Mouse (Mus musculus) hindbrain, embryonic 16.5 days (tissue): ENCODE results near the gene Fam24b. TPM values are rescaled to one million over a fixed set of nuclear protein-coding genes. Genes with fewer than 3 reads are reported as not detected.
A peak's percentile ranks its signal among the peaks of the same experiment; 100 is the strongest.

Experiments used
- ATAC-seq: fragments of 200-750 bp; cut with Nextera tagmentation; 2 replicates; pipeline ENCODE4 v1.8.0; 2017; ENCODE audit warnings: moderate TSS enrichment, moderate library complexity
- H3K27ac ChIP-seq: fragments of 300-500 bp; sonication (generic); 2 replicates; pipeline ENCODE4 v1.5.1; 2014; ENCODE audit warnings: low read depth, mild to moderate bottlenecking, control low read depth, low read length, moderate library complexity
- H3K27me3 ChIP-seq: fragments of 300-500 bp; sonication (generic); replicated peaks from 2 replicates; pipeline ENCODE4 v1.6.1; 2014; ENCODE audit warnings: low read length; ENCODE audit not compliant: control insufficient read depth, insufficient read depth
- H3K36me3 ChIP-seq: fragments of 300-500 bp; sonication (generic); 2 replicates; pipeline ENCODE4 v1.6.1; 2014; ENCODE audit warnings: mild to moderate bottlenecking, low read length, moderate library complexity, mixed read lengths; ENCODE audit not compliant: control insufficient read depth, insufficient read depth
- H3K4me1 ChIP-seq: fragments of 300-500 bp; sonication (generic); 2 replicates; pipeline ENCODE4 v1.6.1; 2014; ENCODE audit warnings: low read depth, low read length; ENCODE audit not compliant: control insufficient read depth, insufficient read depth
- H3K4me2 ChIP-seq: fragments of 300-500 bp; sonication (generic); 2 replicates; pipeline ENCODE4 v1.6.1; 2014; ENCODE audit warnings: mild to moderate bottlenecking, low read length, control low read depth, moderate library complexity
- H3K4me3 ChIP-seq: fragments of 300-500 bp; sonication (generic); 2 replicates; pipeline ENCODE4 v1.5.1; 2014; ENCODE audit warnings: mild to moderate bottlenecking, low read length, control low read depth, moderate library complexity
- H3K9ac ChIP-seq: fragments of 300-500 bp; sonication (generic); 2 replicates; pipeline ENCODE4 v1.6.1; 2014; ENCODE audit warnings: low read depth, mild to moderate bottlenecking, control low read depth, low read length, moderate library complexity
- H3K9me3 ChIP-seq: fragments of 300-500 bp; sonication (generic); 2 replicates; pipeline ENCODE4 v1.6.1; 2014; ENCODE audit warnings: mild to moderate bottlenecking, low read length, moderate library complexity; ENCODE audit not compliant: control insufficient read depth
- WGBS: fragments of 180-500 bp; shearing (Covaris S2); extraction: QIAGEN DNeasy Blood & Tissue Kit; methylation state at CpG from one replicate; pipeline ENCODE4 v1.1.7; 2014; 5-methylcytosine and 5-hydroxymethylcytosine counted together
- polyA plus RNA-seq: library from polyadenylated mRNA; unstranded; fragments of >200 nt; fragmentation: Nextera tagmentation; extraction: Ambion mirVana; gene quantifications from 2 replicates; pipeline ENCODE4 v1.2.1, GENCODE M21; 2015

The Fam24b gene
- polyA plus RNA-seq, 1 experiment from 2014 or later, result not detected

DNA sequence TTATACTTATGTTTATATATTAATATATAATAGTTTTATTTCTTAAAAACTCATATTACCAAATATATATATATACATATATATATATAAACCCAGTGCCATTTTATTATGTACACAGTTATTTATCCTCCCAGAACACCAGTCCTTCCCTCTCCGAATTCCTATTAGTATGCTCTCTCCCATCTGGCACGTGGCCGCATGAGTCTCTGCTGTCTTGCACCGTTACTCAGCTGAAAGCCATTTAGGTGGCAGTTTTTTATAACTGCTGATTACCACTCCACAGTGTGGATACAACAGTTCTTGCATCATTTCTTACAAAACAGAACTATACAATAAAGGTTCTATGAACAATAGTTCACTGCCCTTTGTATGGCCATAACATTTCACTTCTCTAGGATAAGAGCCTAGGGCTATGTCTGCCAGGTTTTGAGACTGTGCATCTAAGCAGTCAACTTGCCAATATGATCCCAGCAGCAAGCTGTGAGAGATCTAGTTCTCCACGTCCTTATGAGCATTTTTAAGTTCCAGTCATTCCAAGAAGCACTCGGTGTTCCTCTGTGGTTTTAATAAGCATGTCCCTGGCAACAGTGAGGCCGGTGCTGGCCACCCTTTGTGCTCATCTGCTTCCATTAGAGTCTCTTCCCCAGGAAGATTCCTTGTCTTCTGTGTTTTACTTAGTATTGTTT lies 16.7 kb upstream of the Fam24b start:
- Histone ChIP-seq H3K9me3 (no peaks in the 10 kb centered on the region), H3K9ac (no peak overlapping the region), H3K4me3 (no peak overlapping the region), H3K4me2 (no peak overlapping the region), H3K36me3 (peaks cover 16% of the 10 kb centered on the region), H3K4me1 (no peaks in the 10 kb centered on the region), H3K27me3 (no peaks in the 10 kb centered on the region), H3K27ac (no peak overlapping the region)
- ATAC-seq, result no peak
- 49% methylated on average over 7 of the region's 7 CpGs for WGBS

DNA sequence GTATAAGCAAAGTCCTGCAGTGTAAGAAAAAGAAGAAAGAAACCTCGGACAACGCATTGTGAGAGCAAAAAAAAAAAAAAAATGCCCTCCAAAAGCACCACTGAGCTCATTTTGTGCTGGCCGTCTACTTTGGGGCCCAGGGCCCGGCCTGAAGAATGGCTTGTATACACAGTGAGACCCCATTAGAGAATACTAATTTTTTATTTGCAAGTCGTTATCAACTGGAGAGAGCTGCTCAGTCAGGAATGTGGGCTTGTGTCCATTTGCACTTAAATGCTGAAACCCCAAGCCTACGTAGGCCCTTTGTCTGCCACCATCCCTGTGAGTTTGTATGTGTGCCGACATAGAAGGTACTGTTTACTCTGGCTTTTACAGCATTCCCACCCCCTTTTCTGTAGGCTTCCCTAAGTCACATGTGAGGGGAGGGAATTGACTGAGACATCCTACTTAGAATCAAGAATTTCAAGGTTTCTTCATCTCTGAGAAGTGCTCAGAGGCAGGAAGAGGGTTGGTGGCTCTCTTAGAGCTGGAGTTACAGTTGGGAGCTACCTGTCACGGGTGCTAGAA lies 8.3 kb upstream of the Fam24b start:
- no peaks in the 10 kb centered on the region for H3K27me3 ChIP-seq
- H3K9me3 ChIP-seq, result no peaks in the 10 kb centered on the region
- no peak overlapping the region for H3K9ac ChIP-seq
- H3K27ac ChIP-seq, result peak overlapping the region; percentile 48; the same call in 1 of the 2 replicates
- ATAC-seq, result 0 out of 2 replicates have a peak, but pooled peaks have one; percentile 24
- WGBS, result 39% methylated on average over 8 of the region's 8 CpGs
- H3K4me1 ChIP-seq, result no peaks in the 10 kb centered on the region
- no peak overlapping the region for H3K4me3 ChIP-seq
- H3K4me2 ChIP-seq, result no peak overlapping the region
- peaks cover 8% of the 10 kb centered on the region for H3K36me3 ChIP-seq

DNA sequence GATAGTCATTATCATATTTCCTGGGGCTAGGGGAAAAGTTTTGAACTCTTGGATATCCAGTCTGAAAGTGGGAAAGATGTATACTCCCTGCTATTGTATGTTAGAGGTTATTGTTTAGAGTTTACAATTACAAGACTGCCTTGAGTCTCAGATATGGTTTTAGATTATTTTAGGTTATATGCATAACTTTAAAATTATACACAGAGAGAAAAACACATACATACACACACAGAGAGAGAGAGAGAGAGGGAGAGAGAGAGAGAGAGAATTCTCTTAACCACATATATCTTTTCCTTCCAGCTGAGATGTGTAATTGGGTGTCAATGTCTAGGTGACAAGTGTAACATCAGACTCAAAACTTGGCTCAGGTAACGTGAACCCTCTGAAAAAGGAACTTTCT lies 4.2 kb upstream of the Fam24b start, which contains the start of gene Fam24a:
TSS of gene Fam24a (plus strand) at position 301 of the 400 bp plus-strand sequence.
- no peak within 1 kb of the TSS for H3K4me3 ChIP-seq
- no peaks in the 10 kb centered on the region for H3K9me3 ChIP-seq
- H3K27ac ChIP-seq, result no peak within 1 kb of the TSS

DNA sequence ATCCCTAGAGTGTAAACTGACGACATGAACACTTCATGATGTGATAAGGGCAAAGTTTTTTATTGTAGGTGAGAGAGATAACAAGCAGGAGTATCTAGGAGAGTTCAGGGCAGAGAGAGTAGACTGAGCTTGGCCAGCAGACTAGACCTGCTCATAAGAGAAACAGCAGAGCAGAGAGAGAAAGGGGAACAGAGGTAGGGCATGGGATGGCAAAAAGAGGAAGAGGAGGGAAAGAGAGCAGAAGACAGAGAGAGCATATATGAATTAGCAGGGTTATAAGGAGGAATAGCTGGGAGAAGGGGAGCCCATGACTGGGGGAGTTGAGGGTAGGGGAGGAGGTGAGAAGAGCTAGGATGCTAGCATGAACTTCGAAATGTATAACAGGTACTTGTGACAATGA lies 2.4 kb upstream of the Fam24b start:
- H3K4me1 ChIP-seq, result no peaks in the 10 kb centered on the region
- WGBS, result 66% methylated on average over 2 of the region's 2 CpGs
- H3K9ac ChIP-seq, result no peak overlapping the region
- H3K27ac ChIP-seq, result no peak overlapping the region
- no peaks in the 10 kb centered on the region for H3K9me3 ChIP-seq
- no peak overlapping the region for H3K4me2 ChIP-seq
- ATAC-seq, result no peak
- H3K36me3 ChIP-seq, result no peaks in the 10 kb centered on the region
- H3K4me3 ChIP-seq, result no peak overlapping the region
- no peaks in the 10 kb centered on the region for H3K27me3 ChIP-seq

More for the DNA sequence above, 4.2 kb upstream of the Fam24b start, which contains the start of gene Fam24a:
- no peaks in the 10 kb centered on the region for H3K36me3 ChIP-seq
- H3K4me2 ChIP-seq, result no peak within 1 kb of the TSS
- H3K9ac ChIP-seq, result no peak within 1 kb of the TSS
- H3K27me3 ChIP-seq, result no peaks in the 10 kb centered on the region
- H3K4me1 ChIP-seq, result no peaks in the 10 kb centered on the region
- WGBS, result 47% methylated on average over 1 of the region's 1 CpGs
- ATAC-seq, result no peak

DNA sequence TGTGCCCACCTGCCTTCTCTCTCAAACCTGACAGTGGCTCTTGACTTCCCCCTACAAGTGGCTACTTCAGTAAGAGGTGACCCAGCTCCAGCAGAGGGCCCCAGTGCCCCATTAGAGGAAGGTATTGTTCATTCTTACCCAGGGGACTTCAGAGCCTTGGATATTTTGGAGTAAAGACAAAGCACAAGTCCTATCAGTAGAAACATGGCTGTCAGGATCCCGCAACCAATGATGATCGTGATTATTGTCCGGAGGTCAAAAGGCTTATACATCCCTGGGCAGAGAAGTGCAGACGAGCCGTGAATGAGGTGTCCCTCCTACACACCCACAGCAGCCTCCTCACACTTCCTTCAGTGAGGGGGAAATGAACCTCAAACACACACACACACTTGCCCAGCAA lies 2.3 kb downstream of the Fam24b start:
- no peaks in the 10 kb centered on the region for H3K4me1 ChIP-seq
- H3K9ac ChIP-seq, result no peak overlapping the region
- H3K27me3 ChIP-seq, result no peaks in the 10 kb centered on the region
- no peaks in the 10 kb centered on the region for H3K9me3 ChIP-seq
- H3K36me3 ChIP-seq, result no peaks in the 10 kb centered on the region
- no peak for ATAC-seq
- no peak overlapping the region for H3K4me2 ChIP-seq
- no peak overlapping the region for H3K4me3 ChIP-seq
- WGBS, result 94% methylated on average over 5 of the region's 5 CpGs
- H3K27ac ChIP-seq, result no peak overlapping the region

DNA sequence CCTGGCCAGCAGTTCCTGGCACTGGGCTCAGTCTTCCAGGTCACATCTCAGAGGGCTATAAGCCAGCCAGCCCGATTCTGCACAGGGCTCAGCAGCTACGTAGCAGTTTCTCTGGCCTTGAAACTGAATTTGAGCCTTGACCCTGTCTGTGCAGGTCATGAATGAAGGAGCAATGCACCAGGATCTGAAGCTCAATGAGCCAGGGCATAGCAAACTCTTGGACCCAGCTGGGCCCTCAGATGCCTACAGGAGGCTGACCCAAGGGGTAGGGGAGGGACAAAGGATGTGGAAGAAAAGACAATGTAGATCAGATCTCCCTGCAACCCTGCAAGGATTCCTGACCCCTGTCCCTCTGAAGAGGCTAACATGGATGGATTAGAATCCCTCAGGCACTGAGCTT lies 7.1 kb downstream of the Fam24b start, which contains the start of gene Cuzd1:
TSS of gene Cuzd1 (minus strand) at position 101 of the 400 bp plus-strand sequence.
- no peak within 1 kb of the TSS for H3K4me3 ChIP-seq
- 71% methylated on average over 2 of the region's 2 CpGs for WGBS
- no peaks in the 10 kb centered on the region for H3K27me3 ChIP-seq
- H3K4me2 ChIP-seq, result no peak within 1 kb of the TSS
- H3K27ac ChIP-seq, result no peak within 1 kb of the TSS
- H3K36me3 ChIP-seq, result no peaks in the 10 kb centered on the region
- no peaks in the 10 kb centered on the region for H3K4me1 ChIP-seq
- H3K9ac ChIP-seq, result no peak within 1 kb of the TSS
- H3K9me3 ChIP-seq, result no peaks in the 10 kb centered on the region
- ATAC-seq, result no peak

DNA sequence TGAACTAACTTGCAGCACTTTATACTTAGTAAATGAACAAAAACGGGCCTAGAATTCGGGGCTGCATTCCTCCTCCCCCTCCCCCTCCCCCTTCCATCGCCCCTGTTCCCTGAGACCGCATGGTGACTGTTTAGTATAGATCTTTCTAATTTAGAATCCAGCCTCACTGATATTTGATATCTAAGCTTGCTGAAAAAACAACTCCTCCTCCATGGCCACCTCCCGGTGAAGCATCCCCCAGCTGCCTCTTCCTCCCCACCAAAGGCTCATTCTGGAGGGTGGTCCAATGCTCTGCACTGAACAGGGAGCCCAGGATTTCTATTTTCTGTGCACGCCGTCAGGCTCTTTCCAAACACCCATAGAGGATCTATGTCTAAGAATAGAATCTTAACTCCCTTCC lies 11.0 kb downstream of the Fam24b start:
- H3K4me3 ChIP-seq, result no peak overlapping the region
- WGBS, result 63% methylated on average over 6 of the region's 7 CpGs
- no peak for ATAC-seq

DNA sequence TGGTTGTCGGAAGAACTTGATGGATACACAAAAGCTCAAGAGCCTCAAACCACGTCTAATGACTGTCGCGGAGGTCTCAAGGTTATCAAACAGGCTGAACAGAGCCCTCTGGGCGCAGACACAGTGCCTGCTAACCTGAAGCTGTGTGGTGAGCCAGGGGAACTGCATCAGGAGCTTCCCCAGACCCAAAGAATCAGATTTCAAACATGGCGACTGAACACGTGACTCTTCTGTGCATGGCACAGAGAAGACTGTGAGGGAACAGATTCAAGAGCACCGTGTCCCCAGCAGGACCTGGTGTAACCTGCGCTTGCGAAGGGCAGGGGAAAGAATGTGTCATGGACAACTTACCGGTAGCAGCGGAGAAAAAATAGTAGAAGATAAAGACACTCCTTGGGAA lies 11.7 kb downstream of the Fam24b start:
- whole genome bisulfite sequencing, result 80% methylated on average over 12 of the region's 12 CpGs
- ATAC-seq, result no peak
- H3K36me3 ChIP-seq, result no peaks in the 10 kb centered on the region

More for the DNA sequence above, 11.0 kb downstream of the Fam24b start:
- Histone ChIP-seq H3K9me3 (no peaks in the 10 kb centered on the region), H3K9ac (no peak overlapping the region), H3K36me3 (no peaks in the 10 kb centered on the region), H3K27me3 (no peaks in the 10 kb centered on the region), H3K27ac (no peak overlapping the region), H3K4me1 (no peaks in the 10 kb centered on the region), H3K4me2 (no peak overlapping the region)

DNA sequence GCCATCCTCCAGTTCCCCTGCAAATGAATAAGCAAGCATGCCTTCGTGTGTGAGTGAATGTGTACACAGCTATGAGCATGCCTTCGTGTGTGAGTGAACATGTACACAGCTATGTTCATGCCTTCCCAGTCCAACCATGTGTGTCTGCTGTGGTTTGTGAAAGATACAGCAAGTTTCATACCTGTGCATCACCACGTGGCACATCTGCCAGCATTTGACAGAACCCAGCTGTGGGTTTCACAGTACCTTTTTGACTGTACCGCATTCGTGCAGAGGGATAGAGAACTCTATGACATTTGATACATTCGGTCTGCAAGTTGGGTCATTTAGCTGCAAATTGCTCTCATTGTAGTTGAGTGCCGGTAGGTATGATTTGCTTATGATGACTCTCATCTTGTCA lies 14.8 kb downstream of the Fam24b start:
- H3K9ac ChIP-seq, result no peak overlapping the region
- H3K27ac ChIP-seq, result no peak overlapping the region
- no peak for ATAC-seq
- H3K4me1 ChIP-seq, result no peaks in the 10 kb centered on the region
- WGBS, result 83% methylated on average over 7 of the region's 7 CpGs
- no peaks in the 10 kb centered on the region for H3K9me3 ChIP-seq
- H3K4me2 ChIP-seq, result no peak overlapping the region
- H3K27me3 ChIP-seq, result no peaks in the 10 kb centered on the region
- H3K4me3 ChIP-seq, result no peak overlapping the region
- H3K36me3 ChIP-seq, result no peaks in the 10 kb centered on the region

More for the DNA sequence above, 11.7 kb downstream of the Fam24b start:
- no peaks in the 10 kb centered on the region for H3K4me1 ChIP-seq
- no peaks in the 10 kb centered on the region for H3K27me3 ChIP-seq
- no peaks in the 10 kb centered on the region for H3K9me3 ChIP-seq
- no peak overlapping the region for H3K27ac ChIP-seq
- H3K4me2 ChIP-seq, result no peak overlapping the region
- H3K9ac ChIP-seq, result no peak overlapping the region
- H3K4me3 ChIP-seq, result no peak overlapping the region
